Comparison of ENCODE assay signal across 20 mouse cellular contexts in genomic region chr12:85695787-85696186, GRCm38 (mm10). TPM values are rescaled to one million over a fixed set of nuclear protein-coding genes. Genes with fewer than 3 reads are reported as not detected.
"Had no signal": no experiment of that assay in that cellular context is flagged by ENCODE, and none has a peak within 500 bp of the region (broad histone marks: within the 10 kb centered on the region; RNA-seq: fewer than 3 reads in every experiment).

No protein-coding gene starts in this region.

- H3K36me3 ChIP-seq: lung, embryonic 15.5 days; midbrain, embryonic 13.5 days; midbrain, embryonic 15.5 days; neural tube, embryonic 12.5 days; stomach, embryonic 15.5 days had no signal

- DNase-seq: lung, adult 2 months; lung, postnatal 14 days; lung, postnatal 36 days; right cerebral cortex, postnatal 14 days; thymus, adult 2 months; thymus, postnatal 25 days; thymus, postnatal 4 days had no signal

- H3K4me1 ChIP-seq: midbrain, embryonic 13.5 days; midbrain, embryonic 15.5 days; neural tube, embryonic 12.5 days; stomach, embryonic 15.5 days had no signal

- H3K9me3 ChIP-seq: lung, embryonic 15.5 days; megakaryocyte, embryonic 14.5 days; midbrain, embryonic 13.5 days; midbrain, embryonic 15.5 days; neural tube, embryonic 12.5 days; stomach, embryonic 15.5 days had no signal

- H3K9ac ChIP-seq: lung, embryonic 15.5 days; midbrain, embryonic 13.5 days; midbrain, embryonic 15.5 days; neural tube, embryonic 12.5 days; stomach, embryonic 15.5 days had no signal

- H3K27me3 ChIP-seq: lung, embryonic 15.5 days; megakaryocyte, embryonic 14.5 days; midbrain, embryonic 13.5 days; midbrain, embryonic 15.5 days; neural tube, embryonic 12.5 days; stomach, embryonic 15.5 days had no signal

- H3K4me2 ChIP-seq: lung, embryonic 15.5 days; midbrain, embryonic 11.5 days; midbrain, embryonic 13.5 days; midbrain, embryonic 15.5 days; neural tube, embryonic 12.5 days; stomach, embryonic 15.5 days had no signal

- H3K27ac ChIP-seq: lung, embryonic 15.5 days; macrophage; midbrain, embryonic 13.5 days; midbrain, embryonic 15.5 days; neural tube, embryonic 12.5 days; stomach, embryonic 15.5 days; stomach, postnatal 0 days had no signal

- ATAC-seq: lung, postnatal 0 days; midbrain, embryonic 13.5 days; midbrain, embryonic 15.5 days had no signal

- H3K4me3 ChIP-seq: lung, embryonic 15.5 days; megakaryocyte, embryonic 14.5 days; midbrain, embryonic 13.5 days; midbrain, embryonic 15.5 days; neural tube, embryonic 12.5 days; stomach, embryonic 15.5 days had no signal

RNA-seq across cellular contexts. Expression of gene Flvcr2, which starts 50.6 kb away (rescaled TPM):
- total RNA-seq: megakaryocyte progenitor cell, adult 5-6 weeks; monocyte, adult 5-6 weeks; neutrophil, adult 5-6 weeks had no signal
